Mouse (Mus musculus) hindbrain, embryonic 11.5 days (tissue): ENCODE measurements around the gene Smg9. TPM values are rescaled to one million over a fixed set of nuclear protein-coding genes. Genes with fewer than 3 reads are reported as not detected.

Experiments
- ATAC-seq: fragments of 200-750 bp; cut with Nextera tagmentation; 2 replicates; pipeline ENCODE4 v1.8.0; 2017; ENCODE audit warnings: mild to moderate bottlenecking, moderate TSS enrichment, moderate library complexity; ENCODE audit not compliant: low FRiP score
- DNase-seq: peaks from one replicate; pipeline ENCODE4 v3.0.0-alpha.2; 2015; ENCODE audit warnings: low spot score
- H3K27ac ChIP-seq: fragments of 300-500 bp; sonication (generic); 2 replicates; pipeline ENCODE4 v1.5.1; 2014; ENCODE audit warnings: mild to moderate bottlenecking, low read depth, low read length
- H3K27me3 ChIP-seq: fragments of 300-500 bp; sonication (generic); 2 replicates; pipeline ENCODE4 v1.6.1; 2014; ENCODE audit warnings: mild to moderate bottlenecking, low read length, moderate library complexity, mixed read lengths; ENCODE audit not compliant: control insufficient read depth, insufficient read depth
- H3K36me3 ChIP-seq: fragments of 300-500 bp; sonication (generic); 2 replicates; pipeline ENCODE4 v1.6.1; 2014; ENCODE audit warnings: mild to moderate bottlenecking, low read length, moderate library complexity, mixed read lengths; ENCODE audit not compliant: control insufficient read depth, insufficient read depth
- H3K4me1 ChIP-seq: fragments of 300-500 bp; sonication (generic); replicated peaks from 2 replicates; pipeline ENCODE4 v1.6.1; 2014; ENCODE audit warnings: low read length, mixed read lengths; ENCODE audit not compliant: control insufficient read depth, insufficient read depth
- H3K4me2 ChIP-seq: fragments of 300-500 bp; sonication (generic); replicated peaks from 2 replicates; pipeline ENCODE4 v1.6.1; 2014; ENCODE audit warnings: mild to moderate bottlenecking, low read depth, low read length
- H3K4me3 ChIP-seq: fragments of 300-500 bp; sonication (generic); 2 replicates; pipeline ENCODE4 v1.5.1; 2014; ENCODE audit warnings: low read depth, low read length
- H3K9ac ChIP-seq: fragments of 300-500 bp; sonication (generic); 2 replicates; pipeline ENCODE4 v1.6.1; 2014; ENCODE audit warnings: low read depth, low read length
- H3K9me3 ChIP-seq: fragments of 300-500 bp; sonication (generic); 2 replicates; pipeline ENCODE4 v1.6.1; 2016; ENCODE audit warnings: low read length; ENCODE audit not compliant: control insufficient read depth
- WGBS: fragments of 180-500 bp; shearing (Covaris S2); extraction: QIAGEN DNeasy Blood & Tissue Kit; methylation state at CpG from one replicate; pipeline ENCODE4 v1.1.7; 2014; 5-methylcytosine and 5-hydroxymethylcytosine counted together
- polyA plus RNA-seq: library from polyadenylated mRNA; unstranded; fragments of >200 nt; fragmentation: Nextera tagmentation; extraction: Ambion mirVana; gene quantifications from 2 replicates; pipeline ENCODE4 v1.2.1, GENCODE M21; 2014

The Smg9 gene
- polyA plus RNA-seq, 1 experiment from 2014 or later: 21.3 TPM

DNA sequence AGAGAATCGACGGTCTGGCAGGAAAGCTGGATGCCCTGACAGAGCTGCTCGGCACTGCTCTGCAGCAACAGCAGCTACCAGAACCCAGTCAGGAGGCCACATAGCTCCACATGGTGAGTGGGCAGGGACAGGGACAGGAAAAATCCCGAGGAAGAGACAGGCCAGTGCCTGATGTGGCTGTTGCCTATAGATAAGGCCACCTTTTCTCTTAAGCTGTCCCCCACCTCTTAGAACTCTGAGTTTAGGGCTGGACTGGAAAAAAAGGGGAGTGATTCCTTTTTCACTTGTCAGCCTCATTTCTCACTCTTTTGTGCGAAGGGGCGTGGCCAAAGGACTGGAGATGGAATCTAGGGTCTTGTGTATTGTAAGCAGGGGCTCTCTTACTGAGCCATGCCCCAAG, 15.3 kb upstream of the Smg9 start:
- WGBS: 68% methylated on average over 6 of the region's 6 CpGs
- ATAC-seq: no peak
- no peak overlapping the region for H3K4me2 ChIP-seq
- no peaks in the 10 kb centered on the region for H3K36me3 ChIP-seq
- no peaks in the 10 kb centered on the region for H3K27me3 ChIP-seq
- no peak for DNase-seq
- H3K9ac ChIP-seq: no peak overlapping the region
- H3K4me3 ChIP-seq: no peak overlapping the region
- no peak overlapping the region for H3K27ac ChIP-seq
- H3K4me1 ChIP-seq: no peaks in the 10 kb centered on the region
- no peaks in the 10 kb centered on the region for H3K9me3 ChIP-seq

DNA sequence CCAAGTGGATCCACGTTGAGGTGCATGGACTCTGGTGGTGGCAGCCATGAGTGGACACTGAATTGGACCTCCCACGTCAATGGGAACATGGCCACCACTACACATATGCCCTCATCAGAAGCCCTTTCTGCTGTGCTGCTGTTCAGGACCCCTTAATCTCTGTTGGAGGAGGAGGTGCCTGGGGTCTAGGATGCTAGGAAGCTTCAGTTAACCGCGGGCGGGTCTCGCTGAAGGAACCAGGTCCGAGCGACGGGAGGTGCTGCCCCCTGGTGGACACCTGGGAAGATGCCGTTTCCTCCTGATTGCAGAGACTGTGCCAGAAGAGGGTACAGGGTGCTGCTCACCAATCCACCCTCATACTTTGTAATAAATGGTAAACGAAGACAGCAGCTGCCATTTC, 14.6 kb upstream of the Smg9 start:
- 10% methylated on average over 11 of the region's 11 CpGs for WGBS
- Histone ChIP-seq H3K27ac (no peak overlapping the region), H3K4me2 (no peak overlapping the region), H3K36me3 (no peaks in the 10 kb centered on the region), H3K9ac (no peak overlapping the region), H3K4me3 (no peak overlapping the region), H3K4me1 (no peaks in the 10 kb centered on the region), H3K9me3 (no peaks in the 10 kb centered on the region), H3K27me3 (no peaks in the 10 kb centered on the region)
- DNase-seq (peak; percentile 86), ATAC-seq (0 out of 2 replicates have a peak, but pooled peaks have one; percentile 18)

DNA sequence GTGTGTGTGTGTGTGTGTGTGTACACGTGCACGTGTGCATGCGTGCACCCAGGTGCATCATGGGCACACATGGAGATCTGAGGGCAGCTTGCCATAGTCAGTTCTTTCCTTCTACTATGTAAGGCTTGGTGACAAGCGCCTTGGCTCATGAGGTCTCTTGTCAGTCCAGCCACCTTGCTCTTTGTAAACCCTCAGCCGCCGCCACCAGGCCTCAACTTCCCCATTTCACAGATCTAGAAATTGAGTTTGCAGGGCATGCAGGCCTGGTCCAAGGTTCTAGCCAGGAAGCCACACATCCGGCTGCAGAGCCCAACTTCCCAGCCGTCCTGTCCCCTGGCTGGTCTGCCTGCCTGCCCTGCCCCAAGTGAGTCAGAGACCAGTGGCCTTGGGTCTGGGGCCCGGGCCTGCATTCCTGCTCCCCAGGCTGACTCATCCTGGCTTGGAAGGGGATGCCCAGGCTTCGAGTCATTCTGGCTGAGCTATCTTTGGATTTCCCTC, 12.3 kb upstream of the Smg9 start:
- Histone ChIP-seq H3K27me3 (no peaks in the 10 kb centered on the region), H3K4me2 (no peak overlapping the region), H3K27ac (no peak overlapping the region), H3K4me1 (no peaks in the 10 kb centered on the region; the same call in 1 of the 2 replicates), H3K36me3 (no peaks in the 10 kb centered on the region), H3K9me3 (no peaks in the 10 kb centered on the region), H3K9ac (no peak overlapping the region), H3K4me3 (no peak overlapping the region)
- no peak for ATAC-seq
- DNase-seq: no peak
- 88% methylated on average over 10 of the region's 10 CpGs for WGBS

DNA sequence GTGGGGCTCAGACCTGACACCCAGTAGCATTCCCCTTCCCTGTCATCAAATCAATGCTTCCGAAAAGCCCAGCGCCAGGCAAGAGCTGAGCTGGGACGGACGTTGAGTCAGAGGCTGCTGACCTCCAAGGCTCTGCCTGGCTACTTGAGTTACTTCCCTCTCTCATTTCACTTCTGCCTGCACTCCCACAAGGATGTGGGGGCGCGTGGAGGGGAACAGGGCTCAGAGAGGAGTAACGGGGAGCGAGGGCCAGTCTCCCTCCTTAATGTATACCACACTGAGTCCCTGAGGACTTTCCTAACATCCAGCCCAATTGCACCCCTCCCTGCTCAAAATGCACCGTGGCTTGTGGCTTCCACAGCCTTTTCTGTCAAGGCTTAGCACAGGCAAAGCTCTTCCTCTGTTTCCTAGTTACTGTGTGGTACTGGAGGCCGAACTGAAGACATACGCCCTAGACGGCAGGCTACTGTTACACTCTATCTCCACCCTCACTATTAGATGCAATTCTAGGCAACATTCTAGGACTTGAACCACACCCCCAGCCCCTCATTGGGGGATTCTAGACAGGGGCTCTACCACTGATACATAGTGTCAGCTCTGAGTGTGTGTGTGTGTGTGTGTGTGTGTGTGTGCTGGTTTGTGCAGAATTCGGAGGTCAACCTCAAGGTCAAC, 9.8 kb upstream of the Smg9 start:
- ATAC-seq (no peak), DNase-seq (no peak)
- Histone ChIP-seq H3K9me3 (no peaks in the 10 kb centered on the region), H3K36me3 (no peaks in the 10 kb centered on the region), H3K4me1 (no peaks in the 10 kb centered on the region; the same call in 1 of the 2 replicates), H3K4me3 (no peak overlapping the region), H3K27ac (no peak overlapping the region), H3K9ac (no peak overlapping the region), H3K4me2 (no peak overlapping the region), H3K27me3 (no peaks in the 10 kb centered on the region)
- 71% methylated on average over 13 of the region's 13 CpGs for WGBS

DNA sequence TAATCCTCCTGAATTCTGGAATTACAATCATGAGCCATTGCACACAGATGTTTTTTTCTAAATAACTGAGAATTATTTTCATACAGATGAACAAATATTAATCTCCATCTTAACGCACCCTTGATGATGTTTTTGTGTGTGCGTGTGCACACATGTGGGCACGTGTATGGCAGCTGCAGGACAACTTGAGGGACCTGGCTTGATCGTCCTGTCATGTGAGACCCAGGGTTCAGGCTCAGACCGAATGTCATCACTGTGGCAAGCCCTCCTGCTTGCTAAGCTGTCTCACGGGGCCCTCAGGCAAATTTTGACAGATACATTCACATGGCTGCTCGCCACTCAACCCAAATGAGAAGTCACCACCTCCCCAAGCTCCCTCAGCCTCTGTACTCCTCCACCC, 8.9 kb upstream of the Smg9 start:
- Histone ChIP-seq H3K4me2 (no peak overlapping the region), H3K36me3 (no peaks in the 10 kb centered on the region), H3K4me1 (no peaks in the 10 kb centered on the region; the same call in 1 of the 2 replicates), H3K9me3 (no peaks in the 10 kb centered on the region), H3K27ac (no peak overlapping the region), H3K9ac (no peak overlapping the region), H3K27me3 (no peaks in the 10 kb centered on the region), H3K4me3 (no peak overlapping the region)
- ATAC-seq (peak; percentile 14; the same call in 1 of the 2 replicates), DNase-seq (no peak)
- WGBS: 56% methylated on average over 7 of the region's 7 CpGs

DNA sequence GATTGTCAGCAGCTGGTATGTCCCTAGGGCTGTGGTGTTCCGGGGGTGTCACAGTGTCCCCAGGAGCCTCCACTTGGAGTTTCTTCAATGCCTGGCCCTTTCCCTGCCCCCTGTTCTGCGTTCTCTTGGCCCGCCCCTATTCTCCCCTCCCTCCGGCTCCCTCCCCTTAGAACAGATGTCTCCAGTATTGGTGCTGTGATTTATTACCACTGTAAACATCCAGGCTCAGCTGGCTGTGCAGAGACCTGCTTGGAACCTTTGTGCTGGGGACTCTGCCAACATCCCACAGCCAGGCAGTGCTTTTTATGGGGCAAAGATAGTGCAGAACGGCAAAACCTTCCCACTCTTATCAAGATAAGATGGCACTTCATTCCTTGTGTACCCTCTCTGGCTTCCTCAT, 8.3 kb upstream of the Smg9 start:
- Histone ChIP-seq H3K27me3 (no peaks in the 10 kb centered on the region), H3K27ac (peak overlapping the region; percentile 51), H3K4me2 (no peak overlapping the region), H3K4me3 (no peak overlapping the region), H3K4me1 (no peaks in the 10 kb centered on the region; the same call in 1 of the 2 replicates), H3K9me3 (no peaks in the 10 kb centered on the region), H3K36me3 (no peaks in the 10 kb centered on the region), H3K9ac (no peak overlapping the region)
- peak; percentile 81 for ATAC-seq
- DNase-seq: peak; percentile 51
- 31% methylated on average over 5 of the region's 5 CpGs for WGBS

DNA sequence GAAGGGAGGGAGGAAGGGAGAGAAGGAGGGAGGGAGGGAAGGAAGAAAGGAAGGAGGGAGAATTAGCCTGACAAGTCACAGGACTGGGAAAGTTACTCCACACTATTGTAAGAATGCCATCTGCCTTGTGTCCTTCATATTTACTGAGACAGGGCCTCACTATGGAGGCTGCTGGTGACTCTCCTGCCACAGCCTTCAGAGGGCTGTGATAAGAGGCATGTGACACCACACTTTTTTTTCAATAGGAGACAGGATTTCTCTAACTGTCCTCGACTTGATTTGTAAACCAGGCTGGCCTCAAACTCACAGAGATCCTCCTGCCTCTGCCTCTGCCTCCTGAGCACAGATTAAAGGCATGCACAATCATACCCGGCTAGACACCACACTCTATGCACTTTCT, 7.7 kb upstream of the Smg9 start:
- H3K27ac ChIP-seq: peak overlapping the region; percentile 51
- WGBS: 86% methylated on average over 2 of the region's 2 CpGs
- no peaks in the 10 kb centered on the region for H3K27me3 ChIP-seq
- no peaks in the 10 kb centered on the region for H3K9me3 ChIP-seq
- H3K4me3 ChIP-seq: no peak overlapping the region
- no peak for DNase-seq
- H3K9ac ChIP-seq: no peak overlapping the region
- no peaks in the 10 kb centered on the region; the same call in 1 of the 2 replicates for H3K4me1 ChIP-seq
- no peak overlapping the region for H3K4me2 ChIP-seq
- ATAC-seq: no peak
- H3K36me3 ChIP-seq: no peaks in the 10 kb centered on the region

DNA sequence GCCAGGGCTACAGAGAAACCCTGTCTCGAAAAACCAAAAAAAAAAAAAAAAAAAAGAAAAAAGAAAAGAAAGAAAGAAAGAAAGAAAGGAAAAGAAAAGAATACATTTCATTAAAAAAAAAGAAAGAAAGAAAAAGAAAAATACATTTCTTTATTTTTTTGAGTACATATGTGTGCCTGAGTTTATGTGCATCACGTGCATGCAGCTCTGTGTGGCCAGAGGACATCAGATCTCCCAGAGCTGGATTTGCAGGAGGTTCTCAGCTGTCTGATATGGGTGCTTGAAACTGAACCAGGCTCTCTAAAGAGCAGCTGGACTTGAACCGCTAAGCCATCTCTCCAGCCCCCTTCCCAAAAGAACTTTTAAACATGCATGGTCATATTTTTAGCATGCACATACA, 5.4 kb upstream of the Smg9 start:
- no peak for ATAC-seq

DNA sequence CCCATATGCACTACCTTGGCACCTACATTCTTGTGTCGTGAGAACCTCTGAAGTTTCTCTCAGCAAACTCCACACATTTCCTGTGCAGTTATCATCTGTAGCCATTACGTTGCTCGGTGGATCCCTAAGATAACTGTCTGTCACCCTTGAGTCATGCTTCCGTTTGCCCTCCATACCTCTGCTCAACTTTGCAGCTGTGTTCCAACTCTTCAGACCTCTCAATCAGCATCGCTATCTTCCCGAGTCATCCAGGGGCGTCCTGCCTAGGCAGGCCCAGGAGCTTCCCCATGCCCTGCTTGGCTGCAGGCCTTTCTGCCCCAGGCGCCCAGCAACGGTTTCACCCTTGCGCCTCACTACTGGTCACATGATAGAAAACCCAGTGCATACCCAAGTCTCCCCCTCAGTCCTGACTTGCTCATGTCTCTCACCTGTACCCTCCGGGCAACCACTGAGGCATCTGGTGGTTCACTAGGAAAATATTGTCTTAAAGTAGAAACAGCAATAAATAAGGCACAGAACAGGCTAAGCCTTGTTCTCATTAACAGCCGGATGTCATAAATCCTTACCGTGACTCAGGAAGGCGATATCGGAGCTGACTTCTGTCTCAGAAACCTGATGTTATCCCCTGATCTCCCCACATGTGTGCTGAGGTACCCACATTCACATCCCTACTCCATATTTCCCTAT, 4.8 kb upstream of the Smg9 start:
- Histone ChIP-seq H3K4me3 (no peak overlapping the region), H3K27me3 (no peaks in the 10 kb centered on the region), H3K4me2 (no peak overlapping the region), H3K9ac (no peak overlapping the region), H3K9me3 (no peaks in the 10 kb centered on the region), H3K27ac (no peak overlapping the region), H3K36me3 (no peaks in the 10 kb centered on the region), H3K4me1 (no peaks in the 10 kb centered on the region; the same call in 1 of the 2 replicates)
- 84% methylated on average over 15 of the region's 15 CpGs for WGBS
- no peak for DNase-seq
- ATAC-seq: no peak

More for the DNA sequence above, 5.4 kb upstream of the Smg9 start:
- DNase-seq: no peak
- no peak overlapping the region for H3K27ac ChIP-seq
- no peak overlapping the region for H3K4me2 ChIP-seq
- H3K27me3 ChIP-seq: no peaks in the 10 kb centered on the region
- no peak overlapping the region for H3K4me3 ChIP-seq
- H3K4me1 ChIP-seq: no peaks in the 10 kb centered on the region; the same call in 1 of the 2 replicates
- no peaks in the 10 kb centered on the region for H3K9me3 ChIP-seq
- 92% methylated on average over 2 of the region's 3 CpGs for WGBS
- H3K36me3 ChIP-seq: no peaks in the 10 kb centered on the region
- no peak overlapping the region for H3K9ac ChIP-seq
